Mouse (Mus musculus): ENCODE measurements around the gene Plscr2.

- TF ChIP-seq CTCF (IDR thresholded peaks at IDR 0.05; ENCODE audit: extremely low read depth, insufficient read depth, insufficient read length, insufficient replicate concordance) (no peak), POLR2A (IDR thresholded peaks at IDR 0.05; ENCODE audit: low read depth, low read length) (no peak)
Observed at GRCm38 (mm10) chr9:92298288-92298687, 22.9 kb downstream of the Plscr2 start.

Measured in spleen, adult 2 months (tissue).